Mouse (Mus musculus): ENCODE data around the gene Olfr376.

Olfr376 gene

GRCm38 (mm10) chr11:73370946-73371345 lies at the start of gene Olfr376:
Gene Olfr376 (plus strand): TSS chr11:73371246.
- DNase-seq, result no peak

GRCm38 (mm10) chr11:73323906-73324830 lies 46.9 kb upstream of the Olfr376 start:
- peak; percentile 36 to 77 for DNase-seq

- peak; percentile 75 to 90 for DNase-seq
Observed at GRCm38 (mm10) chr11:73326485-73326886, 44.6 kb upstream of the Olfr376 start.

- no peak for DNase-seq
Observed at GRCm38 (mm10) chr11:73327361-73327760, 43.7 kb upstream of the Olfr376 start.

GRCm38 (mm10) chr11:73329442-73329841 lies 41.6 kb upstream of the Olfr376 start, which contains the start of the genes Aspa, Gm49340 and Spata22:
Gene Aspa (minus strand): TSS chr11:73329596.
Gene Gm49340 (plus strand): TSS chr11:73329741.
Gene Spata22 (plus strand): TSS chr11:73329741.
- no peak for DNase-seq

- no peak for DNase-seq
Observed at GRCm38 (mm10) chr11:73333357-73333756, 37.7 kb upstream of the Olfr376 start.

GRCm38 (mm10) chr11:73336919-73337318 lies 34.1 kb upstream of the Olfr376 start:
- DNase-seq, result no peak

GRCm38 (mm10) chr11:73350483-73350882 lies 20.6 kb upstream of the Olfr376 start, which contains the start of gene Olfr20:
Gene Olfr20 (plus strand): TSS chr11:73350783.
- DNase-seq, result no peak

GRCm38 (mm10) chr11:73395374-73395773 lies 24.3 kb downstream of the Olfr376 start:
- peak in 1 of 2 experiments; percentile 11 for DNase-seq

GRCm38 (mm10) chr11:73399514-73399913 lies 28.5 kb downstream of the Olfr376 start, which contains the start of gene Olfr1:
Gene Olfr1 (minus strand): TSS chr11:73399614.
- no peak for DNase-seq

Data from kidney, postnatal 36 days (tissue).